Mouse (Mus musculus) brain, adult 2 months (tissue): ENCODE measurements around the gene Pik3ap1.
A peak's percentile ranks its signal among the peaks of the same experiment; 100 is the strongest.

Source experiments
- DNase-seq: peaks from one replicate; pipeline ENCODE4 v3.0.0; 2011; ENCODE audit warnings: low read depth, low spot score

Pik3ap1 gene

GRCm38 (mm10) chr19:41279724-41280244 lies 105.1 kb downstream of the Pik3ap1 start:
- DNase-seq = no peak

- no peak for DNase-seq
These were observed 106.3 kb downstream of the Pik3ap1 start for GRCm38 (mm10) chr19:41278606-41279005.

GRCm38 (mm10) chr19:41275588-41275987 lies 109.3 kb downstream of the Pik3ap1 start:
- no peak for DNase-seq

GRCm38 (mm10) chr19:41270906-41271305 lies 114.0 kb downstream of the Pik3ap1 start:
- no peak for DNase-seq

GRCm38 (mm10) chr19:41270151-41270727 lies 114.7 kb downstream of the Pik3ap1 start:
- DNase-seq = peak; percentile 84

GRCm38 (mm10) chr19:41266251-41266901 lies 118.5 kb downstream of the Pik3ap1 start:
- no peak for DNase-seq

- peak; percentile 41 for DNase-seq
These were observed 120.5 kb downstream of the Pik3ap1 start for GRCm38 (mm10) chr19:41264331-41264799.

GRCm38 (mm10) chr19:41263630-41264295 lies 121.1 kb downstream of the Pik3ap1 start, which contains the start of gene Tm9sf3:
Gene Tm9sf3, minus strand, starts transcription at chr19:41263997.
- DNase-seq = peak; percentile 96

GRCm38 (mm10) chr19:41262712-41263629 lies 121.9 kb downstream of the Pik3ap1 start:
- peak; percentile 80 for DNase-seq

GRCm38 (mm10) chr19:41260736-41261135 lies 124.2 kb downstream of the Pik3ap1 start:
- DNase-seq = no peak

GRCm38 (mm10) chr19:41259256-41259655 lies 125.6 kb downstream of the Pik3ap1 start:
- no peak for DNase-seq

- DNase-seq = peak; percentile 24
These were observed 126.2 kb downstream of the Pik3ap1 start for GRCm38 (mm10) chr19:41258707-41259106.

- no peak for DNase-seq
These were observed 130.3 kb downstream of the Pik3ap1 start for GRCm38 (mm10) chr19:41254584-41254983.

GRCm38 (mm10) chr19:41248968-41249367 lies 135.9 kb downstream of the Pik3ap1 start:
- no peak for DNase-seq

GRCm38 (mm10) chr19:41248271-41248670 lies 136.6 kb downstream of the Pik3ap1 start:
- no peak for DNase-seq

- DNase-seq = no peak
These were observed 138.6 kb downstream of the Pik3ap1 start for GRCm38 (mm10) chr19:41246271-41246670.

- peak; percentile 67 for DNase-seq
These were observed 140.3 kb downstream of the Pik3ap1 start for GRCm38 (mm10) chr19:41244581-41244980.

- DNase-seq = no peak
These were observed 142.9 kb downstream of the Pik3ap1 start for GRCm38 (mm10) chr19:41241997-41242396.

- no peak for DNase-seq
These were observed 151.2 kb downstream of the Pik3ap1 start for GRCm38 (mm10) chr19:41233698-41234097.
